Mouse (Mus musculus) midbrain, embryonic 12.5 days (tissue): ENCODE data around the gene Fgfr2. TPM values are rescaled to one million over a fixed set of nuclear protein-coding genes. Genes with fewer than 3 reads are reported as not detected.
A peak's percentile ranks its signal among the peaks of the same experiment; 100 is the strongest.

ENCODE experiments used
- ATAC-seq: fragments of 200-750 bp; cut with Nextera tagmentation; 2 replicates; pipeline ENCODE4 v1.8.0; 2017; ENCODE audit warnings: low read depth, moderate TSS enrichment, moderate library complexity; ENCODE audit not compliant: low FRiP score
- H3K27ac ChIP-seq: fragments of 300-500 bp; sonication (generic); replicated peaks from 2 replicates; pipeline ENCODE4 v1.5.1; 2016; ENCODE audit warnings: mild to moderate bottlenecking
- H3K27me3 ChIP-seq: fragments of 300-500 bp; sonication (generic); 2 replicates; pipeline ENCODE4 v1.6.1; 2016; ENCODE audit warnings: mild to moderate bottlenecking
- H3K36me3 ChIP-seq: fragments of 300-500 bp; sonication (generic); 2 replicates; pipeline ENCODE4 v1.6.1; 2016
- H3K4me1 ChIP-seq: fragments of 300-500 bp; sonication (generic); 2 replicates; pipeline ENCODE4 v1.6.1; 2016
- H3K4me2 ChIP-seq: fragments of 300-500 bp; sonication (generic); replicated peaks from 2 replicates; pipeline ENCODE4 v1.6.1; 2016; ENCODE audit warnings: mild to moderate bottlenecking, moderate library complexity
- H3K4me3 ChIP-seq: fragments of 300-500 bp; sonication (generic); 2 replicates; pipeline ENCODE4 v1.5.1; 2016; ENCODE audit warnings: mild to moderate bottlenecking
- H3K9ac ChIP-seq: fragments of 300-500 bp; sonication (generic); replicated peaks from 2 replicates; pipeline ENCODE4 v1.6.1; 2016; ENCODE audit warnings: mild to moderate bottlenecking, moderate library complexity
- H3K9me3 ChIP-seq: fragments of 300-500 bp; sonication (generic); 2 replicates; pipeline ENCODE4 v1.6.1; 2016; ENCODE audit warnings: mild to moderate bottlenecking
- WGBS: fragments of 180-500 bp; shearing (Covaris S2); methylation state at CpG from one replicate; pipeline ENCODE4 v1.1.7; 2016; 5-methylcytosine and 5-hydroxymethylcytosine counted together
- polyA plus RNA-seq: library from polyadenylated mRNA; unstranded; fragments of >200 nt; fragmentation: Nextera tagmentation; extraction: Ambion mirVana; gene quantifications from 2 replicates; pipeline ENCODE4 v1.2.1, GENCODE M21; 2016

The Fgfr2 gene
- polyA plus RNA-seq, 1 experiment from 2014 or later, result 96.5 TPM

- WGBS, result 43% methylated on average over 11 of the region's 11 CpGs
- Histone ChIP-seq H3K9me3 (no peaks in the 10 kb centered on the region), H3K4me1 (peaks cover 20% of the 10 kb centered on the region), H3K9ac (no peak overlapping the region), H3K36me3 (no peaks in the 10 kb centered on the region), H3K27me3 (peaks cover 13% of the 10 kb centered on the region), H3K27ac (no peak overlapping the region), H3K4me2 (no peak overlapping the region), H3K4me3 (no peak overlapping the region)
- no peak for ATAC-seq
Observed at GRCm38 (mm10) chr7:132332176-132332575, 791.0 kb downstream of the Fgfr2 start.

DNA sequence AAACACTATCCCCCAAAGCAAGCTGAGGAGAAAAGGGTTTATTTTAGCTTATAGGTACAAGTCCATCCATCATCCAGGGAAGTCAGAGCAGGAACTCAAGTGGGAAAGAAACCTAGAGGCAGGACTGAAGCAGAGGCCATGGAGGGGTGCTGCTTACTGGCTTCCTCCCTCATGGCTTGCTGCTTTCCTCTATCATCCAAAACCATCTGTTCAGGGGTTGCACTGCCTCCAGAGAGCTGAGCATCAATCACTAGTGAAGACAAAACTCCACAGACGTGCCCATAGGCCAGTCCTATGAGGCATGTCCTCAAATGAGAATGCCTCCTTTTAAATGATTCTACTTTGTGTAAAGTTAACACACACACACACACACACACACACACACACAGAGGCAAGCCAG, 793.0 kb downstream of the Fgfr2 start:
- Histone ChIP-seq H3K9me3 (no peaks in the 10 kb centered on the region), H3K27ac (no peak overlapping the region), H3K27me3 (peaks cover 21% of the 10 kb centered on the region), H3K4me1 (peaks cover 9% of the 10 kb centered on the region; the same call in 1 of the 2 replicates), H3K4me2 (no peak overlapping the region), H3K9ac (no peak overlapping the region), H3K4me3 (no peak overlapping the region), H3K36me3 (no peaks in the 10 kb centered on the region)
- no peak for ATAC-seq
- 58% methylated on average over 1 of the region's 1 CpGs for WGBS

- Histone ChIP-seq H3K4me1 (peaks cover 9% of the 10 kb centered on the region; the same call in 1 of the 2 replicates), H3K27me3 (peaks cover 18% of the 10 kb centered on the region; the same call in 1 of the 2 replicates), H3K4me2 (no peak overlapping the region), H3K9ac (no peak overlapping the region), H3K27ac (no peak overlapping the region), H3K9me3 (no peaks in the 10 kb centered on the region), H3K36me3 (no peaks in the 10 kb centered on the region), H3K4me3 (no peak overlapping the region)
- ATAC-seq, result no peak
- WGBS, result 95% methylated on average over 1 of the region's 1 CpGs
Observed at GRCm38 (mm10) chr7:132328648-132329047, 794.5 kb downstream of the Fgfr2 start.

DNA sequence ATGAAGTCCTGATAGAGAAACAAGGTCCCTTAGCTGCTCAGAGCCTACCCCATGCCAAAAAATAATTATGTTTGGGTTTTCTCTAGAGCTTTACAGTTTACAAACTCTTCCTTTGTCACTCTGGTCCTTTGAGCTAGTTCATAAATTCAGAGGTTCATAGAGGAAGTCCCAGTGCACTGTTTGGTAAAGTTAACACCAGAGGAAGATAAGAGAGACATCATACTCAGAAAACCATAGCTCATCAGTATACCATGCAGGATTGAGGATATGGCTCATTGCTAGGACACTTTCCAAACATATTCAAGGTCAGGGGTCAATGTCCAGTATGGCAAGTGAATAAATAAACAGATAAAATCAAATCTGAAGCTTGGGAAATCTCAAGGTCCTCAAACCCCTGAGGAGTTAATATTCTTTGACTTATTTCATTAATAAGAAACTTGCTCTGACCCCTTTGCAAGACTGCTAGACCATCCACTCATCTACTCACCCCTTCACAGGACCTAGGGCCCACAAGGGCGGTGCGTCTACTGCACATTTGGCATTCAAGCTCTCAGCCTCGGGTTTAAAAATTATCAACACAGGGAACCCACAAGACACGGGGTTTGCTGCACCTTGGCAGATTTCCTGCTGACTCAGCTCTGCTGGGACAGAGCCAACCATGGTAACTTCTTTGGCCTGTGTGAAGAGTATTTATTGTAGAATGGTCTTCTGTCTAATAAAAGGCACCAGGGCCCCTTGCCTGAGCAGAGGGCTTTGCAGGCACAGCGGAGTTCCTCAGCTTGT, 797.4 kb downstream of the Fgfr2 start:
- Histone ChIP-seq H3K4me3 (no peak overlapping the region), H3K9me3 (no peaks in the 10 kb centered on the region), H3K4me2 (no peak overlapping the region), H3K27me3 (peaks cover 30% of the 10 kb centered on the region; the same call in 1 of the 2 replicates), H3K27ac (no peak overlapping the region), H3K36me3 (no peaks in the 10 kb centered on the region), H3K4me1 (no peaks in the 10 kb centered on the region; the same call in 1 of the 2 replicates), H3K9ac (no peak overlapping the region)
- ATAC-seq, result no peak
- WGBS, result 85% methylated on average over 5 of the region's 5 CpGs

- ATAC-seq, result no peak
- no peak overlapping the region for H3K4me2 ChIP-seq
- H3K9ac ChIP-seq, result no peak overlapping the region
- H3K9me3 ChIP-seq, result no peaks in the 10 kb centered on the region
- 86% methylated on average over 5 of the region's 5 CpGs for WGBS
- no peaks in the 10 kb centered on the region for H3K4me1 ChIP-seq
- no peak overlapping the region for H3K4me3 ChIP-seq
- H3K27ac ChIP-seq, result no peak overlapping the region
- no peaks in the 10 kb centered on the region for H3K36me3 ChIP-seq
- 0 out of 2 replicates have a peak, but pooled peaks cover 22% of the 10 kb centered on the region for H3K27me3 ChIP-seq
Observed at GRCm38 (mm10) chr7:132323430-132323829, 799.7 kb downstream of the Fgfr2 start.

DNA sequence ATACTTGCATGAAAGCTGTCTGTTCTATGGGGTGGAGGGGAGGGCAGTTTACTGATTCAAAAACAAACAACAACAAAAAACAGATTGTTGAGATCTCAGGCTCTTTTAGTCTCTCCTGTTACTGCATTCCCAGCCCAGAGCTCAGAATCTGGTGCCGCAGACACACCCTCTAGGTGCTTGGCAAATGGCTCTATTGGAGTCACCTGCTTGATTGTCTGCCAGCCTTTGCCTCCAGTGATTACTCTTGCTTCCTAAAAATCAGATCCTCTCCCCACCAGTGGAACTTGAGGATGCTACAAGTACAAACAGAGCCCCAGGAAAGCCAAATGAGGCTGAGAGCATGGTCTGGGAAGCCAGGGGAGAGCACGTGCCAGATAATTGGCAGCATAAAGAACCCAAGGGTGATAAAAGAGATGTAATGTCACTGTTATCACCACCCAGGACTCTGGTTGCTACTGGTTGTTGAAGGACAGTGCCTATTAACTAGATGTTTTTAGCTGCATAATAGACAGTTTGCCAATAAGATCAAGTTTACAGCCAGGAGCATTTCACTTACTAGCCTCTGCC, 801.7 kb downstream of the Fgfr2 start:
- H3K9me3 ChIP-seq, result no peaks in the 10 kb centered on the region
- no peak overlapping the region for H3K4me3 ChIP-seq
- H3K4me2 ChIP-seq, result no peak overlapping the region
- no peaks in the 10 kb centered on the region for H3K36me3 ChIP-seq
- 80% methylated on average over 2 of the region's 2 CpGs for WGBS
- H3K27ac ChIP-seq, result no peak overlapping the region
- 0 out of 2 replicates have a peak, but pooled peaks cover 21% of the 10 kb centered on the region for H3K27me3 ChIP-seq
- ATAC-seq, result no peak
- peaks cover 8% of the 10 kb centered on the region; the same call in 1 of the 2 replicates for H3K4me1 ChIP-seq
- H3K9ac ChIP-seq, result no peak overlapping the region

GRCm38 (mm10) chr7:132317036-132317541, 806.1 kb downstream of the Fgfr2 start, which contains the start of gene Chst15:
Gene Chst15, minus strand, starts transcription at chr7:132317228.
- Histone ChIP-seq H3K4me1 (peaks cover 23% of the 10 kb centered on the region), H3K27me3 (0 out of 2 replicates have a peak, but pooled peaks cover 6% of the 10 kb centered on the region), H3K4me2 (peak within 1 kb of the TSS; percentile 95), H3K9ac (peak within 1 kb of the TSS; percentile 90), H3K27ac (peak within 1 kb of the TSS; percentile 88), H3K36me3 (no peaks in the 10 kb centered on the region), H3K9me3 (no peaks in the 10 kb centered on the region), H3K4me3 (peak within 1 kb of the TSS; percentile 78)
- WGBS, result under 1% methylated on average over 34 of the region's 34 CpGs
- peak; percentile 45 for ATAC-seq

DNA sequence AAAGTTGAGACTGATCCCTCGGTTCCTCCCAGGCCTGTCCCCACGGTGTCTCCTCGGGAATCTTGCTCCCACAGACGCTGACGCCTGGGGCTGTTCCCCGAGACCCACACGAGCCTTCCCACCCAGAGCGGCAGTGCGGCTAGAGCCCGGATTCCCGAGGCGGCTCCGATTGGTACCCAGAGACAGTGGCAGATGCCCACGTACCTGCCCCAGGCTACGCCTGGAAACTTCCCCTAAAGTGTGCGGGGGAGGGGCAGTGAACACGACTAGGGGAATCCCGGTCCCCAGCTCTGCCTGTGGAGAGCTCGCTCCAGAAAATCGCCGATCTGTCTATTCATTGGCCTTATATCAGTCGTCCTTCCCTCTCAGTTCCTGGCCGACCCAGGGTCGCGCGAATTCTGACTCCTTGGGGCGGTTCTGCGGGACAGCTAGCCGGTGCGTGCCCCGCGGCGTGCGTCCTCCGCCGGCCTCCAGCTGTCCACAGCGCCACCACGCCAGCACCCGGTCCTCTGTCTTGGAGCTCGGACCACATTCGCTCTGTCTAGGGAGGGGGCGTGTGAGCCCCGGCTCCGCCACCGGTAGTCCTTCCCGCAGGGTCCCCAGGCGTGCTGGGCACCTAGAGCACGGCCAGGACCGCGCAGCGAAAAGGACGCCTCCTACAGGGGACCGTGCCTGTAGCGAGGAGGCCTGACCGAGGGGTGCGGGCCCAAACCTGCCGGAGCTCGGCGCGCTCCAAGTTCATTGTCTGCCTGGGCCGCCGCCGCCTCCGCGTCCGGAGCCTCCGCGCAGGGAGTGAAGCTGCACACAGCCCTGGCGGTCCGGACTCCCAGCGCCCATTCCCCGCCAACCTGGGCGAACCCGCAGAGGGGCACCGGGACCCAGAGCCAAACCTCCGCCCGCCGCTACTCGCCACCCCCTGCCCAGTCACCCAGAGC, 806.8 kb downstream of the Fgfr2 start:
- H3K9ac ChIP-seq, result peak overlapping the region; percentile 90
- H3K4me2 ChIP-seq, result peak overlapping the region; percentile 95
- 0 out of 2 replicates have a peak, but pooled peaks cover 3% of the 10 kb centered on the region for H3K27me3 ChIP-seq
- H3K27ac ChIP-seq, result peak overlapping the region; percentile 88
- H3K9me3 ChIP-seq, result no peaks in the 10 kb centered on the region
- peak; percentile 77 for ATAC-seq
- H3K4me1 ChIP-seq, result peaks cover 23% of the 10 kb centered on the region
- peak overlapping the region; percentile 78 for H3K4me3 ChIP-seq
- under 1% methylated on average over 77 of the region's 79 CpGs for WGBS
- no peaks in the 10 kb centered on the region for H3K36me3 ChIP-seq

- peak overlapping the region; percentile 78 for H3K4me3 ChIP-seq
- ATAC-seq, result peak; percentile 69
- H3K27me3 ChIP-seq, result no peaks in the 10 kb centered on the region
- peaks cover 27% of the 10 kb centered on the region for H3K4me1 ChIP-seq
- no peaks in the 10 kb centered on the region for H3K9me3 ChIP-seq
- peak overlapping the region; percentile 95 for H3K4me2 ChIP-seq
- H3K9ac ChIP-seq, result peak overlapping the region; percentile 90
- H3K36me3 ChIP-seq, result no peaks in the 10 kb centered on the region
- H3K27ac ChIP-seq, result peak overlapping the region; percentile 88
- 1% methylated on average over 51 of the region's 51 CpGs for WGBS
Observed at GRCm38 (mm10) chr7:132315149-132316091, 807.7 kb downstream of the Fgfr2 start.

- WGBS, result 84% methylated on average over 8 of the region's 8 CpGs
- Histone ChIP-seq H3K4me3 (no peak overlapping the region), H3K9ac (no peak overlapping the region), H3K27me3 (no peaks in the 10 kb centered on the region), H3K9me3 (no peaks in the 10 kb centered on the region), H3K4me1 (peaks cover 24% of the 10 kb centered on the region), H3K4me2 (no peak overlapping the region), H3K36me3 (no peaks in the 10 kb centered on the region), H3K27ac (no peak overlapping the region)
- no peak for ATAC-seq
Observed at GRCm38 (mm10) chr7:132312396-132312795, 810.8 kb downstream of the Fgfr2 start.
